ENCODE assay signal across 9 mouse cellular contexts in the genomic region with DNA sequence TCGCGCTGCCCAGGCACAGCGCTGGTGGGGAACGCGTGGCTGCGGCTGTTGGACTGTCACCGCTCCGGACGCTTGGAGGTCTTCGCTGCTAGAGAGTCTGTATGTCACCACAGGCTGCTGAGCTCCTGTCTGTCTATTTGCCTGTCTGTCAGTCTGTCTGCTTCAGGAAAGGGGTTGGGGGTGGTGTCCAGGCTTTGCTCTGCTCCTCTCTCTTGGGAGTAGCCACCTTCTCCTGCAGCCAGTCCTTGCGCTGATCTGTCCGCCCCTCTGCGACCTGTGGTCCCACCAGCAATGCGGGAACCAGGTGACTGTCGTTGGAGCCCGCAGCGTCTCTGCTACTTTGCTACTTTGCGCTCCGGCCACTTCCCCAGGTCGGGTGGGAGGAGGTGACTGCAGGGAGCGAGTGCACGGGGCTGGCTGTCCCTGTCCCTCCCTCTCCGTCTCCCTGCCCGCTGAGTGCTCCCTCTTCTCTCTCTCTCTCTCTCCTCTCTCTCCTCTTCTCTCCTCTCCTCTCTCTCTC. TPM values are rescaled to one million over a fixed set of nuclear protein-coding genes. Genes with fewer than 3 reads are reported as not detected.
DNase-seq lines count a peak whose midpoint lies in the region; ATAC-seq and TF ChIP-seq lines count a peak whose summit lies in the region.
"Had no signal": no experiment of that assay in that cellular context is flagged by ENCODE, and none has a peak within 500 bp of the region (broad histone marks: within the 10 kb centered on the region; RNA-seq: fewer than 3 reads in every experiment).

No protein-coding gene starts in this region.

- no peak for TF ChIP-seq CTCF in cerebellum, adult 2 months (IDR thresholded peaks at IDR 0.05; ENCODE audit: borderline replicate concordance, insufficient read depth, low read depth, low read length)

- H3K4me3 ChIP-seq in cerebellum, adult 2 months (replicated peaks; ENCODE audit: insufficient read depth, low read depth, low read length): peak overlapping the region; percentile 91
- peak overlapping the region; percentile 61 for H3K4me3 ChIP-seq in forebrain, embryonic 13.5 days
- H3K4me3 ChIP-seq in limb, embryonic 15.5 days: peak overlapping the region; percentile 41

- no peaks in the 10 kb centered on the region for H3K9me3 ChIP-seq in forebrain, embryonic 13.5 days (replicated peaks)
- no peaks in the 10 kb centered on the region for H3K9me3 ChIP-seq in limb, embryonic 15.5 days

- no peaks in the 10 kb centered on the region for H3K36me3 ChIP-seq in forebrain, embryonic 13.5 days (ENCODE audit: poor library complexity, severe bottlenecking)
- no peaks in the 10 kb centered on the region for H3K36me3 ChIP-seq in limb, embryonic 15.5 days

- peak overlapping the region; percentile 92 for H3K4me2 ChIP-seq in forebrain, embryonic 13.5 days
- H3K4me2 ChIP-seq in limb, embryonic 15.5 days: peak overlapping the region; percentile 79

- H3K9ac ChIP-seq in forebrain, embryonic 13.5 days: peak overlapping the region; percentile 85
- no peak overlapping the region for H3K9ac ChIP-seq in limb, embryonic 15.5 days

- DNase-seq in layer of hippocampus, postnatal 10 days (ENCODE audit: low spot score in 2 of 2): peak; percentile 53 to 62
- DNase-seq in layer of hippocampus, adult 9-11 months: no peak
- DNase-seq in cerebellum, adult 2 months: peak; percentile 86 to 87
- DNase-seq in spleen, postnatal 4 days (ENCODE audit: low spot score in 2 of 2): no peak
- DNase-seq in left cerebral cortex, postnatal 14 days (ENCODE audit: low spot score in 2 of 2): no peak

- intact Hi-C loops in left cerebral cortex, postnatal 14 days (cut with DNase I): loop anchor here (5.0 to 10.0 kb wide), 2 partner anchors 173 to 1400 kb away; no protein-coding TSS in a partner anchor

- no peaks in the 10 kb centered on the region for H3K27me3 ChIP-seq in cerebellum, adult 2 months (ENCODE audit: control insufficient read depth, insufficient read depth, low read length)
- peaks cover 33% of the 10 kb centered on the region for H3K27me3 ChIP-seq in forebrain, embryonic 13.5 days
- peaks cover 61% of the 10 kb centered on the region for H3K27me3 ChIP-seq in limb, embryonic 15.5 days

- H3K4me1 ChIP-seq in cerebellum, adult 2 months (ENCODE audit: control insufficient read depth, insufficient read depth, low read length): peaks cover 9% of the 10 kb centered on the region; the same call in 1 of the 2 replicates
- peaks cover 11% of the 10 kb centered on the region for H3K4me1 ChIP-seq in forebrain, embryonic 13.5 days
- peaks cover 16% of the 10 kb centered on the region for H3K4me1 ChIP-seq in limb, embryonic 15.5 days

- H3K27ac ChIP-seq in cerebellum, adult 2 months (ENCODE audit: insufficient read depth, low read length): peak overlapping the region; percentile 99
- peak overlapping the region; percentile 87 for H3K27ac ChIP-seq in forebrain, embryonic 13.5 days
- H3K27ac ChIP-seq in limb, embryonic 15.5 days: no peak overlapping the region
- H3K27ac ChIP-seq: macrophage had no signal

- ATAC-seq in forebrain, embryonic 13.5 days: peak; percentile 56
- 0 out of 2 replicates have a peak, but pooled peaks have one; percentile 30 for ATAC-seq in limb, embryonic 15.5 days (ENCODE audit: insufficient number of reproducible peaks, low FRiP score, low TSS enrichment, low read depth)
- ATAC-seq in neutrophil, adult 5-6 weeks (ENCODE audit: extremely low read depth, insufficient number of reproducible peaks, low FRiP score, poor library complexity, severe bottlenecking): 0 out of 2 replicates have a peak, but pooled peaks have one; percentile 23

- WGBS in cerebellum, adult 2 months: 0% methylated on average over 24 of the region's 24 CpGs
- WGBS in forebrain, embryonic 13.5 days: 1% methylated on average over 24 of the region's 24 CpGs
- WGBS in limb, embryonic 15.5 days: under 1% methylated on average over 24 of the region's 24 CpGs

- peak; percentile 81; the same call in 1 of the 2 replicates for TF ChIP-seq POLR2A in cerebellum, adult 2 months (IDR thresholded peaks at IDR 0.05; ENCODE audit: borderline replicate concordance, insufficient read depth, low read length)

RNA-seq across cellular contexts. Expression of a gene that starts 1.2 kb away (rescaled TPM):
- 100 to 1,000 TPM; 313 to 386 TPM for total RNA-seq in layer of hippocampus, postnatal 10 days (2021)
- 116 and 124 TPM in 2 replicates for polyA plus RNA-seq in cerebellum, adult 2 months (2012; rRNA removed)
- 30.6 and 32.6 TPM in 2 replicates for polyA plus RNA-seq in forebrain, embryonic 13.5 days (2015; fragmentation: Nextera tagmentation; extraction: Ambion mirVana)
- 13.1 and 22.1 TPM in 2 replicates for polyA plus RNA-seq in limb, embryonic 15.5 days (2015; fragmentation: Nextera tagmentation; extraction: Ambion mirVana)
- total RNA-seq in neutrophil, adult 5-6 weeks (2017): 0.58 TPM in 1 of 2 replicates, not detected in the other
- total RNA-seq in left cerebral cortex, postnatal 14 days (2021): 100 to 1,000 TPM; 770 to 823 TPM

Comparison
In these comparisons a context has a peak if more than half of its experiments do, and no peak if none do; other contexts are left out.
1. DNase-seq: peak in layer of hippocampus, postnatal 10 days (2 of 2) and cerebellum, adult 2 months (2 of 2); none in layer of hippocampus, adult 9-11 months (single experiment), spleen, postnatal 4 days (0 of 2) and left cerebral cortex, postnatal 14 days (0 of 2).
2. H3K4me3 ChIP-seq: peak in every context shown above with its lines; median percentile 91 in cerebellum, adult 2 months; 61 in forebrain, embryonic 13.5 days; 41 in limb, embryonic 15.5 days.
3. RNA of a gene that starts 1.2 kb away (total RNA-seq): 770 to 823 TPM in left cerebral cortex, postnatal 14 days and 313 to 386 TPM in layer of hippocampus, postnatal 10 days; 0.58 TPM in neutrophil, adult 5-6 weeks; every median in the first group is over 100 times any median in the second.
4. Peak in every context shown above with its lines, with median percentiles within 50 percentile points of each other: ATAC-seq.